Comparison of ENCODE assay signal across 10 mouse cellular contexts in the genomic region with DNA sequence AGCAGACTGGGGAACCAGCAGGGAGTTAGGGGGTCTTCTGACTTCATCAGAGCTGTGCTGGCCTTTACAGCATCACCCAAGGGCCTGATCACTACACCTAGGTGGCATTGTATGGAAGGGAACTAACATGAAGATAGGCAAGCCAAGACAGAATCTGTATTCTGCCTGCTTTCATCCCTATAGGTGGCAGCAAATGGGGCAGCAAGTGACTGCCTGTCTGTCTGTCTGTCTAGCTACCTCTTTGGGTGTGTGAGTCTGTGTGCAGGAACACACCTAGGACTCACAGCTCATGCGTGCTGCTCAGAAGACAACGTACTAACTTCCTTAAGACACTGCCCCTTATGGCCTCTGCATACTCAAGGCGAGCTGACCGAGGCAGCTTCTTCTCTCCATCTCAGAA.
A peak's percentile ranks its signal among the peaks of the same experiment; 100 is the strongest.
DNase-seq lines count a peak whose midpoint lies in the region; ATAC-seq and TF ChIP-seq lines count a peak whose summit lies in the region.
"Had no signal": no experiment of that assay in that cellular context is flagged by ENCODE, and none has a peak within 500 bp of the region (broad histone marks: within the 10 kb centered on the region; RNA-seq: fewer than 3 reads in every experiment).

No protein-coding gene starts in this region.

- intact Hi-C loops in heart, postnatal 14 days (cut with DNase I) = loop anchor here (10.0 kb wide), 1 partner anchor 351 kb away; no protein-coding TSS in a partner anchor

- no peak overlapping the region for H3K4me3 ChIP-seq in hindbrain, embryonic 13.5 days
- no peak overlapping the region for H3K4me3 ChIP-seq in hindbrain, embryonic 11.5 days (ENCODE audit: low read depth, low read length)
- H3K4me3 ChIP-seq in stomach, postnatal 0 days (ENCODE audit: low read depth, low read length) = no peak overlapping the region
- H3K4me3 ChIP-seq: limb, embryonic 12.5 days had no signal

- H3K4me1 ChIP-seq in hindbrain, embryonic 13.5 days (replicated peaks) = peaks cover 33% of the 10 kb centered on the region
- peaks cover 2% of the 10 kb centered on the region; the same call in 1 of the 2 replicates for H3K4me1 ChIP-seq in hindbrain, embryonic 11.5 days (replicated peaks; ENCODE audit: control insufficient read depth, insufficient read depth, low read length)
- H3K4me1 ChIP-seq in stomach, postnatal 0 days (replicated peaks; ENCODE audit: control insufficient read depth, insufficient read depth) = peaks cover 7% of the 10 kb centered on the region; the same call in 1 of the 2 replicates

- H3K9me3 ChIP-seq in hindbrain, embryonic 13.5 days = no peaks in the 10 kb centered on the region
- no peaks in the 10 kb centered on the region for H3K9me3 ChIP-seq in hindbrain, embryonic 11.5 days (ENCODE audit: control insufficient read depth, low read length)
- H3K9me3 ChIP-seq in stomach, postnatal 0 days (ENCODE audit: control insufficient read depth, low read length) = no peaks in the 10 kb centered on the region
- H3K9me3 ChIP-seq: limb, embryonic 12.5 days had no signal

- WGBS in hindbrain, embryonic 13.5 days = 83% methylated on average over 4 of the region's 4 CpGs
- 82% methylated on average over 4 of the region's 4 CpGs for WGBS in hindbrain, embryonic 11.5 days
- WGBS in stomach, postnatal 0 days = 46% methylated on average over 4 of the region's 4 CpGs

- no peaks in the 10 kb centered on the region for H3K36me3 ChIP-seq in hindbrain, embryonic 13.5 days
- no peaks in the 10 kb centered on the region for H3K36me3 ChIP-seq in hindbrain, embryonic 11.5 days (ENCODE audit: control insufficient read depth, insufficient read depth, low read length)
- no peaks in the 10 kb centered on the region for H3K36me3 ChIP-seq in stomach, postnatal 0 days (ENCODE audit: control insufficient read depth, insufficient read depth, low read length)

- no peak for ATAC-seq in hindbrain, embryonic 13.5 days (ENCODE audit: low FRiP score)
- no peak for ATAC-seq in hindbrain, embryonic 11.5 days (ENCODE audit: low FRiP score)
- ATAC-seq in inflammation-experienced regulatory T-cells, adult 6 months = peak; percentile 30
- 0 out of 2 replicates have a peak, but pooled peaks have one; percentile 32 for ATAC-seq in stomach, postnatal 0 days (ENCODE audit: low FRiP score, low TSS enrichment)

- no peak overlapping the region for H3K9ac ChIP-seq in hindbrain, embryonic 13.5 days
- no peak overlapping the region for H3K9ac ChIP-seq in hindbrain, embryonic 11.5 days (ENCODE audit: low read depth, low read length)
- no peak overlapping the region for H3K9ac ChIP-seq in stomach, postnatal 0 days (ENCODE audit: low read length)
- H3K9ac ChIP-seq: limb, embryonic 12.5 days had no signal

- TF ChIP-seq EP300 in stomach, postnatal 0 days (optimal IDR thresholded peaks at IDR 0.05) = no peak

- H3K4me2 ChIP-seq in hindbrain, embryonic 13.5 days = no peak overlapping the region
- H3K4me2 ChIP-seq in hindbrain, embryonic 11.5 days (replicated peaks; ENCODE audit: low read depth, low read length) = no peak overlapping the region
- H3K4me2 ChIP-seq in stomach, postnatal 0 days (replicated peaks; ENCODE audit: low read depth) = no peak overlapping the region
- H3K4me2 ChIP-seq: limb, embryonic 12.5 days had no signal

- H3K27me3 ChIP-seq in hindbrain, embryonic 13.5 days = no peaks in the 10 kb centered on the region
- no peaks in the 10 kb centered on the region for H3K27me3 ChIP-seq in hindbrain, embryonic 11.5 days (ENCODE audit: control insufficient read depth, insufficient read depth, low read length)
- no peaks in the 10 kb centered on the region for H3K27me3 ChIP-seq in stomach, postnatal 0 days (ENCODE audit: control insufficient read depth, insufficient read depth, low read length)

- H3K27ac ChIP-seq in hindbrain, embryonic 13.5 days = peak overlapping the region; percentile 20; the same call in 1 of the 2 replicates
- H3K27ac ChIP-seq in hindbrain, embryonic 11.5 days (ENCODE audit: low read depth, low read length) = no peak overlapping the region
- peak overlapping the region; percentile 49 for H3K27ac ChIP-seq in stomach, postnatal 0 days (replicated peaks)
- H3K27ac ChIP-seq: limb, embryonic 12.5 days had no signal

- no peak for DNase-seq in hindbrain, embryonic 11.5 days (ENCODE audit: low spot score)
- peak; percentile 23 for DNase-seq in thymus, postnatal 0 days (ENCODE audit: low spot score)
- no peak for DNase-seq in thymus, postnatal 14 days
- no peak for DNase-seq in stomach, postnatal 0 days (ENCODE audit: low spot score)
- no peak for DNase-seq in left cerebral cortex, adult 9 months (ENCODE audit: low spot score in 2 of 2)
- DNase-seq in heart, postnatal 14 days = no peak
- DNase-seq: midbrain, embryonic 14.5 days had no signal

- no peak for TF ChIP-seq CTCF in stomach, postnatal 0 days (IDR thresholded peaks at IDR 0.05; ENCODE audit: low read depth)

Comparison
In these comparisons a context has a peak if more than half of its experiments do, and no peak if none do; other contexts are left out.
1. ATAC-seq: peak in inflammation-experienced regulatory T-cells, adult 6 months (single experiment) and stomach, postnatal 0 days (single experiment); none in hindbrain, embryonic 13.5 days (single experiment) and hindbrain, embryonic 11.5 days (single experiment).